Mouse (Mus musculus) heart, adult 2 months (tissue): ENCODE data around the gene Ccdc186.

Experiments used
- CTCF ChIP-seq: fragments of 200-600 bp; IDR thresholded peaks from 2 replicates; pipeline ENCODE4 v1.8.1; 2022; ENCODE audit warnings: antibody characterized with exemption, mild to moderate bottlenecking, moderate library complexity
- EP300 ChIP-seq: fragments of 200-500 bp; IDR thresholded peaks from 2 replicates; pipeline ENCODE4 v1.6.1; 2011; ENCODE audit warnings: low read depth, low read length, control low read depth; ENCODE audit not compliant: insufficient read depth
- POLR2A ChIP-seq: fragments of 200-500 bp; IDR thresholded peaks from 2 replicates; pipeline ENCODE4 v1.6.1; 2011; ENCODE audit warnings: mild to moderate bottlenecking, low read depth, low read length, control low read depth; ENCODE audit not compliant: insufficient read depth

DNA sequence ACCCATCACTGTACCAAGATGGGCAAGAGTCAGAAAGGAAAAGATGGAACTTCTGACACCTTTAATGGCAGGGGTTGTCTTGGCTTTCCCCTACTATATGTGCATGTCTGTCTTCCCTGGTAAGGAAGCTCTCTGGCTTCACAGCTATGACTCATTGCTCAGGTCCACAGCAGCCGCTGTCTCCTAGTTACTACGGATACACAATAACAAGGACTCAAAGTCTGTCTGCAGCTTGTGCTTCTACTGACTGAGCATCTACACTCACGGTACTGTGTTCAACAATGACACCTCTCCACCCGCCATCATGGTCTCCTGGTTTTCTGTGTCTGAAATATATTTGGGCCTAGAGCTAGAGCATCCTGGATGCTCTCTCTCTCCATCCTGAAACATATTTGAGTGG lies 62.2 kb downstream of the Ccdc186 start:
- TF ChIP-seq CTCF, result no peak
- TF ChIP-seq POLR2A, result no peak
- no peak for TF ChIP-seq EP300
